Mouse (Mus musculus) liver, embryonic 13.5 days (tissue): Measurements from ENCODE around the gene Samd5. TPM values are rescaled to one million over a fixed set of nuclear protein-coding genes. Genes with fewer than 3 reads are reported as not detected.

Experiments
- ATAC-seq: fragments of 200-750 bp; cut with Nextera tagmentation; 2 replicates; pipeline ENCODE4 v1.8.0; 2017; ENCODE audit warnings: low read depth, mild to moderate bottlenecking, moderate number of reproducible peaks, moderate library complexity
- DNase-seq: peaks from one replicate; pipeline ENCODE4 v3.0.0; 2022
- H3K27ac ChIP-seq: fragments of 300-500 bp; sonication (generic); 2 replicates; pipeline ENCODE4 v1.5.1; 2015; ENCODE audit warnings: moderate library complexity, mild to moderate bottlenecking, inconsistent platforms
- H3K27me3 ChIP-seq: fragments of 300-500 bp; sonication (generic); 2 replicates; pipeline ENCODE4 v1.6.1; 2015; ENCODE audit warnings: mild to moderate bottlenecking, inconsistent platforms
- H3K36me3 ChIP-seq: fragments of 300-500 bp; sonication (generic); 2 replicates; pipeline ENCODE4 v1.6.1; 2015; ENCODE audit warnings: mild to moderate bottlenecking, inconsistent platforms
- H3K4me1 ChIP-seq: fragments of 300-500 bp; sonication (generic); replicated peaks from 2 replicates; pipeline ENCODE4 v1.6.1; 2015; ENCODE audit warnings: inconsistent platforms
- H3K4me2 ChIP-seq: fragments of 300-500 bp; sonication (generic); 2 replicates; pipeline ENCODE4 v1.6.1; 2015; ENCODE audit warnings: inconsistent platforms, mild to moderate bottlenecking, moderate library complexity
- H3K4me3 ChIP-seq: fragments of 300-500 bp; sonication (generic); replicated peaks from 2 replicates; pipeline ENCODE4 v1.5.1; 2015; ENCODE audit warnings: mild to moderate bottlenecking, inconsistent platforms
- H3K9ac ChIP-seq: fragments of 300-500 bp; sonication (generic); 2 replicates; pipeline ENCODE4 v1.6.1; 2015; ENCODE audit warnings: mild to moderate bottlenecking, inconsistent platforms
- H3K9me3 ChIP-seq: fragments of 300-500 bp; sonication (generic); replicated peaks from 2 replicates; pipeline ENCODE4 v1.6.1; 2016; ENCODE audit warnings: inconsistent platforms
- WGBS: fragments of 180-500 bp; shearing (Covaris S2); methylation state at CpG from one replicate; pipeline ENCODE4 v1.1.7; 2015; ENCODE audit not compliant: insufficient replicate concordance; 5-methylcytosine and 5-hydroxymethylcytosine counted together
- polyA plus RNA-seq: library from polyadenylated mRNA; unstranded; fragments of >200 nt; fragmentation: Nextera tagmentation; extraction: Ambion mirVana; gene quantifications from 2 replicates; pipeline ENCODE4 v1.2.1, GENCODE M21; 2015

The Samd5 gene
- polyA plus RNA-seq, 1 experiment from 2014 or later = 0.52 TPM

GRCm38 (mm10) chr10:9648464-9648863, 26.5 kb downstream of the Samd5 start:
- Histone ChIP-seq H3K9ac (no peak overlapping the region), H3K36me3 (no peaks in the 10 kb centered on the region), H3K4me2 (no peak overlapping the region), H3K9me3 (no peaks in the 10 kb centered on the region), H3K27me3 (no peaks in the 10 kb centered on the region), H3K4me1 (no peaks in the 10 kb centered on the region), H3K4me3 (no peak overlapping the region), H3K27ac (no peak overlapping the region)
- DNase-seq = no peak
- 57% methylated on average over 2 of the region's 2 CpGs for WGBS
- no peak for ATAC-seq

GRCm38 (mm10) chr10:9647741-9648140, 27.3 kb downstream of the Samd5 start:
- no peaks in the 10 kb centered on the region for H3K4me1 ChIP-seq
- H3K4me3 ChIP-seq = no peak overlapping the region
- DNase-seq (no peak), ATAC-seq (no peak)
- H3K9ac ChIP-seq = no peak overlapping the region
- no peak overlapping the region for H3K4me2 ChIP-seq
- H3K36me3 ChIP-seq = no peaks in the 10 kb centered on the region
- no peaks in the 10 kb centered on the region for H3K9me3 ChIP-seq
- H3K27me3 ChIP-seq = no peaks in the 10 kb centered on the region
- WGBS = 66% methylated on average over 6 of the region's 6 CpGs
- H3K27ac ChIP-seq = no peak overlapping the region

GRCm38 (mm10) chr10:9646391-9646790, 28.6 kb downstream of the Samd5 start:
- Histone ChIP-seq H3K9ac (no peak overlapping the region), H3K4me1 (no peaks in the 10 kb centered on the region), H3K36me3 (no peaks in the 10 kb centered on the region), H3K4me3 (no peak overlapping the region), H3K9me3 (no peaks in the 10 kb centered on the region), H3K27ac (no peak overlapping the region), H3K4me2 (no peak overlapping the region), H3K27me3 (no peaks in the 10 kb centered on the region)
- 64% methylated on average over 3 of the region's 3 CpGs for WGBS
- DNase-seq = no peak
- no peak for ATAC-seq

GRCm38 (mm10) chr10:9643531-9643930, 31.5 kb downstream of the Samd5 start:
- Histone ChIP-seq H3K4me1 (no peaks in the 10 kb centered on the region), H3K4me3 (no peak overlapping the region), H3K27me3 (no peaks in the 10 kb centered on the region), H3K4me2 (no peak overlapping the region), H3K9me3 (no peaks in the 10 kb centered on the region), H3K27ac (no peak overlapping the region), H3K36me3 (no peaks in the 10 kb centered on the region), H3K9ac (no peak overlapping the region)
- no peak for ATAC-seq
- WGBS = 55% methylated on average over 6 of the region's 6 CpGs
- no peak for DNase-seq

- Histone ChIP-seq H3K4me1 (no peaks in the 10 kb centered on the region), H3K9ac (no peak overlapping the region), H3K4me2 (no peak overlapping the region), H3K27me3 (no peaks in the 10 kb centered on the region), H3K9me3 (no peaks in the 10 kb centered on the region), H3K27ac (no peak overlapping the region), H3K4me3 (no peak overlapping the region), H3K36me3 (no peaks in the 10 kb centered on the region)
- 66% methylated on average over 4 of the region's 4 CpGs for WGBS
- no peak for ATAC-seq
- DNase-seq = no peak
These were observed 32.9 kb downstream of the Samd5 start for GRCm38 (mm10) chr10:9642077-9642476.

GRCm38 (mm10) chr10:9640678-9641077, 34.3 kb downstream of the Samd5 start:
- WGBS = 60% methylated on average over 2 of the region's 2 CpGs
- Histone ChIP-seq H3K9ac (no peak overlapping the region), H3K4me3 (no peak overlapping the region), H3K4me1 (no peaks in the 10 kb centered on the region), H3K27ac (no peak overlapping the region), H3K36me3 (no peaks in the 10 kb centered on the region), H3K27me3 (no peaks in the 10 kb centered on the region), H3K9me3 (no peaks in the 10 kb centered on the region), H3K4me2 (no peak overlapping the region)
- no peak for DNase-seq
- ATAC-seq = no peak

- H3K36me3 ChIP-seq = no peaks in the 10 kb centered on the region
- H3K27ac ChIP-seq = no peak overlapping the region
- no peak overlapping the region for H3K4me2 ChIP-seq
- no peaks in the 10 kb centered on the region for H3K27me3 ChIP-seq
- DNase-seq (no peak), ATAC-seq (no peak)
- WGBS = 43% methylated on average over 2 of the region's 2 CpGs
- no peaks in the 10 kb centered on the region for H3K4me1 ChIP-seq
- no peak overlapping the region for H3K4me3 ChIP-seq
- H3K9me3 ChIP-seq = no peaks in the 10 kb centered on the region
- H3K9ac ChIP-seq = no peak overlapping the region
These were observed 35.0 kb downstream of the Samd5 start for GRCm38 (mm10) chr10:9640056-9640455.

GRCm38 (mm10) chr10:9625356-9625755, 49.7 kb downstream of the Samd5 start:
- H3K4me3 ChIP-seq = no peak overlapping the region
- H3K9ac ChIP-seq = no peak overlapping the region
- H3K36me3 ChIP-seq = no peaks in the 10 kb centered on the region
- H3K27ac ChIP-seq = no peak overlapping the region
- no peak overlapping the region for H3K4me2 ChIP-seq
- WGBS = 42% methylated on average over 1 of the region's 1 CpGs
- no peaks in the 10 kb centered on the region for H3K4me1 ChIP-seq
- DNase-seq (no peak), ATAC-seq (no peak)
- no peaks in the 10 kb centered on the region for H3K9me3 ChIP-seq
- no peaks in the 10 kb centered on the region for H3K27me3 ChIP-seq

- no peak overlapping the region for H3K27ac ChIP-seq
- H3K9me3 ChIP-seq = no peaks in the 10 kb centered on the region
- H3K4me2 ChIP-seq = no peak overlapping the region
- DNase-seq (no peak), ATAC-seq (no peak)
- WGBS = 69% methylated on average over 3 of the region's 3 CpGs
- no peak overlapping the region for H3K4me3 ChIP-seq
- no peaks in the 10 kb centered on the region for H3K36me3 ChIP-seq
- H3K9ac ChIP-seq = no peak overlapping the region
- no peaks in the 10 kb centered on the region for H3K27me3 ChIP-seq
- H3K4me1 ChIP-seq = no peaks in the 10 kb centered on the region
These were observed 52.9 kb downstream of the Samd5 start for GRCm38 (mm10) chr10:9621926-9622688.

GRCm38 (mm10) chr10:9621055-9621454, 54.0 kb downstream of the Samd5 start:
- Histone ChIP-seq H3K9ac (no peak overlapping the region), H3K27me3 (no peaks in the 10 kb centered on the region), H3K27ac (no peak overlapping the region), H3K4me2 (no peak overlapping the region), H3K36me3 (no peaks in the 10 kb centered on the region), H3K4me1 (no peaks in the 10 kb centered on the region), H3K4me3 (no peak overlapping the region), H3K9me3 (no peaks in the 10 kb centered on the region)
- WGBS = 9% methylated on average over 1 of the region's 1 CpGs
- no peak for DNase-seq
- ATAC-seq = no peak

GRCm38 (mm10) chr10:9615009-9615408, 60.0 kb downstream of the Samd5 start:
- ATAC-seq (no peak), DNase-seq (no peak)
- Histone ChIP-seq H3K36me3 (no peaks in the 10 kb centered on the region), H3K4me1 (no peaks in the 10 kb centered on the region), H3K4me2 (no peak overlapping the region), H3K9me3 (no peaks in the 10 kb centered on the region), H3K27me3 (no peaks in the 10 kb centered on the region), H3K27ac (no peak overlapping the region), H3K9ac (no peak overlapping the region), H3K4me3 (no peak overlapping the region)

GRCm38 (mm10) chr10:9608854-9609253, 66.2 kb downstream of the Samd5 start:
- no peak overlapping the region for H3K27ac ChIP-seq
- H3K36me3 ChIP-seq = no peaks in the 10 kb centered on the region
- H3K27me3 ChIP-seq = no peaks in the 10 kb centered on the region
- no peak overlapping the region for H3K4me3 ChIP-seq
- no peak overlapping the region for H3K9ac ChIP-seq
- ATAC-seq = no peak
- H3K9me3 ChIP-seq = no peaks in the 10 kb centered on the region
- 71% methylated on average over 4 of the region's 4 CpGs for WGBS
- DNase-seq = no peak
- H3K4me2 ChIP-seq = no peak overlapping the region
- H3K4me1 ChIP-seq = no peaks in the 10 kb centered on the region
